Mouse (Mus musculus) ES-E14 (cell line): Measurements from ENCODE around the gene Ciart.

Experiments used
- HCFC1 ChIP-seq: IDR thresholded peaks from 2 replicates; pipeline ENCODE4 v1.6.1; 2012; ENCODE audit warnings: low read length, inconsistent platforms, borderline replicate concordance; ENCODE audit not compliant: insufficient read depth
- MAFK ChIP-seq: IDR thresholded peaks from 2 replicates; pipeline ENCODE4 v1.6.1; 2014; ENCODE audit warnings: mild to moderate bottlenecking, low read depth, low read length, inconsistent platforms; ENCODE audit not compliant: insufficient read depth
- ZC3H11A ChIP-seq: IDR thresholded peaks from 2 replicates; pipeline ENCODE4 v1.6.1; 2012; ENCODE audit warnings: low read depth, mild to moderate bottlenecking, inconsistent platforms, low read length, borderline replicate concordance
- ZNF384 ChIP-seq: IDR thresholded peaks from 2 replicates; pipeline ENCODE4 v1.6.1; 2012; ENCODE audit warnings: low read depth, low read length, inconsistent platforms

DNA sequence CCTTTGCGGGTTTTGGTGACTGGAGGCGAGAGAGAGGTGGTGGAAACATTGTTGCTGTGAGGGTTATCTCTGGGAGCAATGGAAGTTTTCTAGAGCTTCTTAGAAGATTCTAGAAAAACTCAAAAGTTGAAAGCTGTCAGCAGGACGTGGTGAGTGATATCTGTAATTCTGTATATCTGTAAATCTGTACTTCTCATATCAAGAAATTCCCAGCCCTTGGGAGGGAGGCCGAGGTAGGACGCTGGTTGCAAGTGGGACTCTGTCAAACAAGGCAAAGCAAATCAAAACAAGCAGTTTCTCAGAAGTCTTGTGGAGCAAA is 48.4 kb upstream of the Ciart start:
- TF ChIP-seq HCFC1, result no peak
- TF ChIP-seq MAFK, result no peak
- TF ChIP-seq ZC3H11A, result no peak
- no peak for TF ChIP-seq ZNF384
